Mouse (Mus musculus) adrenal gland, postnatal 36 days (tissue): ENCODE measurements around the gene Usp22. TPM values are rescaled to one million over a fixed set of nuclear protein-coding genes. Genes with fewer than 3 reads are reported as not detected.
A peak's percentile ranks its signal among the peaks of the same experiment; 100 is the strongest.
"Not testable (repeated sequence)": the region's sequence is repeated elsewhere in the genome, so short reads cannot be mapped to it uniquely, and the experiment has no call there.

Experiments
- DNase-seq, 2 experiments: peaks; one replicate each; pipeline ENCODE4 v3.0.0; 2021; ENCODE audit warnings: mixed read lengths in 1 of 2
- total RNA-seq, 2 experiments: library from RNA; stranded (reverse); gene quantifications; 2 replicates each; pipeline ENCODE4 v1.2.3; 2021

Gene Usp22
- total RNA-seq, 2 experiments from 2014 or later: 59.1 to 99.4 TPM

DNA sequence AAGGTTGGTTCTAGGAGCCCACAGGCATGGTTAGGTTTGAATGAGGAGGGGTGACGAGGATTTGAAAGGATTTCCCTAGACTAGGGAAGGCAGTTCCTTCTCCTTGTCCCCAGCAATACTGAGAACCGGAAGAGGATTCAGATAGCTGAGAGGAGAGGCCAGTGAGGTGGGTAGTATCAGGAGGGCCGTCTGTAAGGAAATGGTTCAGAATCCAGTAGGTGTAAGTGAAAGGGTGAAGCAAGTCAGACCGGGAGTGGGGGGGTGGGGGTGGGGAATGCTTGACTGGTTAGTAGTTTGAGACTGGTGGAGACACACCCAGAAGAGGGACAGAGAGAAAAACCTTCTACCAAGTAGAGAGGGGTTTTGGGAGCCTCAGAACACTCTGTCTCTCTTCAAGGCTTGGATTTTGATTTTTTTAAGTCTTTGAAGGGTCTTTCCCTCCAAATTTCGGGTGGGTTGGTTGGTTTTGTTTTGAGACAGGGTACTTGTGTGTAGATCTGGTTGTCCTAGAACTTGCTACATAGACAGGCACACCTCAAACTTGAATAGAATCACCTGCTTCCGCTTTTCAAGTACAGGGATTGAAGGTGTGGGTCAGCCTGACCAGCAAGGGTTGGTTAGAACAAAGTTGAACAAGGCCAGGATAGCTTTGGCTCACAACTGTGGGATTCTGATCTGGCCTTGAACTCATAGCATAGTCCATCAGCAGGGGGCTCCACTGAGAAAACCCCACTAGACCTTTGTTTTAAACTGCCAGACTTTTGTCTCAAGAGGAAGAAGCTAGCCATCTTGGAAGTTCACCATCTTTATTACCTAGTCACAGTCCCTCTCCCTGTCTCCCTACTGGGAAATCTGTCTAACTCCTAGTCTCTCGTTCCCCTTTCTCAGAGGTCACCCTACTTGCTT is 31.0 kb downstream of the Usp22 start:
- peak in 1 of 2 experiments; percentile 29 for DNase-seq

DNA sequence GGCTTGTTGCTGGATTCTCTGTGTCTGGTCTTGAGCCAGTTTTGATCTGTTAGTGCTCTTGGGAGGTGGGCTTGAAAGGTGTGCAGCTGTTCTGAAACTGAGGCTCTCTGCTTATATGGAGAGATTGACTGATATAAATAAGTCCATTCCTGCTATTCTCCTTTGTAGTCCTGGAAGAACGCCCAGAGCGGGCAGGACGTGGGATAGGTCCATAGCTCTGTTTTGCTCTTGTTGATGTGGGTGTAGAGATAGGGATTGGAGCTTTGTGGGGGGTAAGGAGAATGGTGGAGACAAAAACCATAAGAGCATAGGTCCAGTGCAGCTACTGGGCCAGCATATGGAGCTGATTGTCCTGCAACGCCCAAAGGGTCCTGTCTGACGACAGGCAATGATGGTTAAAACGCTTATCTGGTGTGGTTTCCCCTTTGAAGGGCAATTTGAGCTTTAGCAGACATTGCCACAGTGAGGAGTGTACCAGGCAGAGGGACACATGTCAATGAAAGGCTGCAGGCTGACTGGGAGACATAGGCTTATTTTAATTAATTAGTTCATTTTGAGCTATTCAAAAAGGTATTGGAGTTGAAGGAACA is 31.8 kb downstream of the Usp22 start:
- no peak for DNase-seq

DNA sequence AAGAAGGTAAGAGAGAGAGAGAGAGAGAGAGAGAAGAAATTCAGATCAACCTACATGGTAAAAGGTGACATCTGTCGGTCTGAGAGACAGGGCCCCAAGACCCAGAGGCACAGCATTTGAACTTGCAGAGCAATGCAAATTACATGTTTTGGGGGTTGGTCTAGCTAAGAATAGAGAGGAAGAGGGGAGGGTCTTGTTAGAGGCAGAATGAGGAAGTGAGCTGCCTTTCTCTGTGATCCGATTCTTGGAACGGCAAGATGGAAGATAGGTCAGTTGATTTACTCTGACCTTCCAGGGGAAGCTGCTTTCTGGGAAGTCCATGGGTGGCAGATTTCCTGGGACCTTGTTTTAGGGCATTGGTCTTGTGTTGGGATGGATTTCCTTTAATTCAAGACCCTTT is 32.6 kb downstream of the Usp22 start:
- no peak for DNase-seq

DNA sequence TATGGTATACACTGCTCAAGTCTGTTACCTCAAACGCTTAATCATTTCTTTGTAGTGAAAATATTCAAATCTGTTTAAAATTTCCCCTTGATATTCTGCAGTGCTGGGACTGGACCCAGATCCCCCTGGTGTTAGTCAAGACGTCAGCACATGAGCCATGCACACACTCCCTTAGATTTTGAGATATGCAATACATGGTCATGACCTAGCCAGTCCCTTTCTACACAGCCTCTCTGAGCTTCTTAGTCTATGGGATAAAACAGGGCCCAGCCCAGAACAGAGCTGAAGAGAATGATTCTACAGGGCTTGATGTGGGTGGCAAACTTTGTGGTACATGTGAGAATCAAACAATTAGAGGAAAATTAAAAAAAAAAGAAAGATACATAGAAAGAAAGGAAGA is 33.2 kb downstream of the Usp22 start:
- no peak for DNase-seq

DNA sequence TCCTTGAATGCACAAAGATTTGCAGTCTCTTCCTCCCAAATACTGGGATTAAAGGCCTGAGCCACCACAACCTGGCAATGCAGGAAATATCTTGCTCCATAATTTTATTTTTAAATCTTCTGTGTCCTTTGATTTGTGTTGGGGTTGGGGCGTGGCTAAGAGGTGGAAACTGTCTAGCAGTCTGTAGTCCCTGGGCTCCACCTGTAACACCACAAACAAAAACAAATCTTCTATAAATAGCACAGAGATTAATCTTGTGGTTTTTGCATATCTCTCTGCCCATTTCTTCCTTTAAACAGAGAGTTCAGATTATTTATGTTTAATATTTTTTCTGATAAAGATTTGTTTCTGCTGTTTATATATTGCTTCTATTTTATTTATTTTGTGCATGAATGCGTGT is 41.9 kb downstream of the Usp22 start:
- no peak for DNase-seq

DNA sequence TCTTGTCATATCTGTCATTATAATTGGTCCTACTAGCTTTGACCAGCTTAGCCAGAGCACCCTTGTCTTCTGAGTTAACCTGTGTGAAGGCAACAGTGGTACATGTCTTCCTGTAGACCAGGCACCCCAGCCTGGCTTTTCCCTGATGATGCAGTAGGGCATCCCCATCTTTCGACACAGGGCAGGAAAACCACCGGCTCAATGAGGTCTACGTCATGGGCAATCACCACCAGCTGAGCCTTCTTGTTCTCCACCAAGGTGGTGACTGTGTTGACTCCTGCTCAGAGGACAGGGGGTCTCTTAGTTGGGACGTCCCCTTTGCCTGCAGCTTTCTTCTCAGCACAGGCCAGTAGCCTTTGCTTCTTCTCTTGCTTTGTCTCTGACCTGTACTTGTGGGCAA is 44.2 kb downstream of the Usp22 start:
- DNase-seq: not testable (repeated sequence)

DNA sequence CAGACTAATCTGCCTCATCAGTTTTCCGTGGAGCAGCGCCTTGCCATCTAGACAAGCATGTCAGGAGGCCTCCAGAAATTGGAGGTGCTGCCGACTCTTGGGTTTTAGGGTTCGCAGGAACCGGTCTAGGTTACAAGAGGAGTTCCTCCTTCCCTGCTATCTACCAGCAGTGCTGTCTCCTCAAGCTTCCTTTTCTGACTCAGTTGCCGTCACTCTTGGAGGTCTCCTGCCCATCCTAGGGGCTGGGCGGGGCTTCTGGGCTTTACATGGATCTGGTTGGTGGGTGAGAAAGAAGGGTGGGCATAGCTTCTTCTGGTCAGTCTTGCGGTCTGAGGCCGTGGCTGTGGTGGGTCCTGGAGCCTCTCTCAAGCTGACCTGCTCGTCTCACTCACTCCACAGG is 45.5 kb downstream of the Usp22 start:
- DNase-seq: no peak

DNA sequence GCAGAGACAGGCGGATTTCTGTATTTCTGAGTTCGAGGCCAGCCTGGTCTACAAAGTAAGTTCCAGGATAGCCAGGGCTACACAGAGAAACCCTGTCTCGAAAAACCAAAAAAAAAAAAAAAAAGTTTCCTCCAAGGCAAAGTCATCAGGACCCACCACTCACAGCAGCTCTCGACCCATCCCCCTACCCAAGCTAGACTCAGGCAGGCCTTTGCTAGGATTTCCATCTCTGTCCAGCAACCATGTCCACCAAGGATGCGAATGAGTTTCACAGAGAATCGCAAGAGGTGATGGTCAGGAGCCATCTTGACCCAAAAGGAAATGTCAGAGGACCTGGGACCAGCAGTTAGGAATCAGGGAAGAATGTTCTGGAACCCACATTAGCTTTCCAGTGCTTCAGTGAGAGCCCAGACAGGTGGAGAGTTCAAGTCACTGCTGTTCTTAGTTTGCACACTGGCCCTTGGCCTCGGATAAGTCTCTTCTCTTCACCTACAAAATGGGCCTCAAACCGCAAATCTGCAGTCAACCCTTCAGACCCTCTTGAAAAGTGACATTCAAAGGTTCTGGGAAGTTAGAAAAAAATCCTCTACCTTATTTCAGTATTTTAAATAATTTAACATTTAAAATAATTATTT is 47.3 kb downstream of the Usp22 start:
- no peak for DNase-seq

DNA sequence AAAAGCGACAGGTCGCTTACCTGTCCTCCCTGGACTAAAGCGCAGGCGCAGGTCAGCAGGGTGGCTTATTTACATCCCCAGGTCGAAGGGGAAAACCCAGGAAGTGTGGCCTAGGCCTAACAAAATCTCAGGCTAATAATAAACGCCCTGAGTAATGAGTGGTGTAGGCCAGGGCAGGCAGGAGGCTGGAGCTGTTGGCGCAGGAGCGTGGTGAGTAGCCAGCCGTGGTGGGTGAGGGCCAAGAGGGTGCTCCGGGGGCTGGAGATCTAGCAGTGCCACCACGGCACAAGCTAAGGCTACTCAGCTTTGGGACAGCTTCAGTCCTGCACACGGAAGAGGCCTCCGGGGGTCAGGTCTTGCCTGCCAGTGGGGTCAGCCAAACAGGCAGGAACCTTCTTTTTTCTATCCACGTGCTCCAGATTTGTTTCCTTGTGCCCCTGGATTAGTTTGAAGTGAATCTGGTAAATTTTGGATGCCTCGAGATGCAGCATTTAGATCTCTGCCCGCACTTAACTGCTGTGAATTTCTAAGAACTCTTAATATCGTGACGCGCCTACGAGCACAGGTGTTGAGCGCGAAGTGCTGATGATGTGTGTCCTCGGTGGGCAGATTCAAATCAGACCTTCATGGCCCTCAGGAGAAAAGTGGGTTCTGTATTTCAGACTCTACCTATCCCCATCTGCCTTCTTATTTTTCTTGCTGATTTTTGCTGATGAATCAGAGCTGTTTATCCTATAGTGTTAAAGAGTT is 48.1 kb downstream of the Usp22 start, which contains the start of gene Tnfrsf13b:
Tnfrsf13b (plus strand) TSS at position 150 of the 750 bp plus-strand sequence.
- no peak for DNase-seq

DNA sequence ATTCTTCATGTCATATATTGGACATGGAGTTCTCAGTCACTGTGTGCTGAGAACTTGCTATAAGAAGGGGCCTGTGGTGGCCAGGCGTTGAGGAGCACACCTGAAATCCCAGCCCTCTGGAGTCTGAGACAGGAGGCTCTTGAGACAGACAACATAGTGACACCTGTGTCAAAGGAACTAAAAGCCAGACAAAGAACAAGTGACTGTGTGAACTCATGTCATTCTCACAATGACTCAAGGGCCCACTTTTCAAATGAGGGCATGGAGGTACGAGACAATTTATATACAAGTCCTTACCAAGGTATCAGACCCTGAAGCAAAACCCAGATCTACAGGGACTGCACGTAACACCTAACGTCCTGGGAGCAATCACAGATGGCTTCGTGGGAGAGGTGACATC is 48.9 kb downstream of the Usp22 start:
- DNase-seq: no peak

DNA sequence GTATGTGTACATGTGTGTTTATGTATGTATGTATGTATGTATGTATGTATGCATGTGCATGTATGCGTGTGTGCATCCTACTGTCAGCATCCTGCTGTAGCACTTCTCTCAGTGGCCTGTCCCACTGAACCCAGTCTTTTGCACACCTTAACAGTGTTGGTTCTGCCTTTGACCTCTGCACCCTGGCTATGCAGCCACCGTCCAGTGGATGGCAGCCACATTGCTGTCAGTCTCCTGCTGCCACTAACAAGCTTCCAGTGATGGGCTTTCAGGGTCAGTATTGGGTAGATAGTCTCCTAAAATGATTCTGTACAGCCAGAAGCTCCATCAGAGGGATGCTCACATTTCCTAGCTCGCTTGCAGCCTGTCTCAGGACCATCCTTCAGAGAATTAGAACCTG is 51.0 kb downstream of the Usp22 start:
- no peak for DNase-seq

DNA sequence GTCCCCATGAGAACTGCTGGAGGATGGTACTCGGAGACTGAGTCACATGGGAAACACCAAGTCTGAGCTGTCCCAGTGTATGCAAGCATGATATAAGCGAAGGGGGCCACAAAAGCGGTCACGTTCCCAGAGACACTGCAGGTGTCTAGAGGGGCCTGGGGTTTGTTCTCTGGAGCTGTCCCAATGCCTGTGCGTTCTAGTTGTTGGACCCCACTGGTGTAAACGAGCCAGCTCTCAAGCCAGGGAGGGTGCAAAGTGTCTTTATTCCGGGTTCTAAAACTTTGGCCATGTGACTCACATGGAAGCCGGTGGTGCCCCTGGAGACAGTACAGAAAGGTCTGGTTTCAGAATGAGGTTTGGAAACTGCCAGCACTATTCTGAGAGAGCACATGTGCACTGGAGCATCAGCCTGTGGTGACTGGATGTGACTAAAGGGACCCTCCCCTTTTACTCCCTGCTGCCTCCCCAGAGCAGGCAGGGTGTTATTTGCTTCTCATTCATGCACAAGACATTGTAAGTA is 52.0 kb downstream of the Usp22 start:
- DNase-seq: no peak

DNA sequence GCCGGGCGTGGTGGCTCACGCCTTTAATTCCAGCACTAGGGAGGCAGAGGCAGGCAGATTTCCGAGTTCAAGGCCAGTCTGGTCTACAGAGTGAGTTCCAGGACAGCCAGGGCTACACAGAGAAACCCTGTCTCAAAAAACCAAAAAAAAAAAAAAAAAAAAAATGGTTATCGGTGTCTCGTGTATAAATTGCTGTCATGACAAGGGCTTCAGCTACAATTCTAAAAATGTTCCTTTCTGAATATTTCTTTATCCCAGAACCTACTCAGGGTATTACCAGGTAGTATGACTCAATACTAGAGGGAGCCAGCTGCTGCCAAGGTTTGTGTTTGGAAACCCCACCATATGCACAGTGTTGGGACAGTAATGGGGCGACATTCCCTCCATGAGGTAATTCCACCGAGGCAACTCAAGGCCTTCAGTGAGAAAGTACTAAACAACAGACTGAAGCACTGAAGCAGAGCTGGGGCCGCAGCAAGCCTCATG is 52.5 kb downstream of the Usp22 start:
- DNase-seq: no peak

DNA sequence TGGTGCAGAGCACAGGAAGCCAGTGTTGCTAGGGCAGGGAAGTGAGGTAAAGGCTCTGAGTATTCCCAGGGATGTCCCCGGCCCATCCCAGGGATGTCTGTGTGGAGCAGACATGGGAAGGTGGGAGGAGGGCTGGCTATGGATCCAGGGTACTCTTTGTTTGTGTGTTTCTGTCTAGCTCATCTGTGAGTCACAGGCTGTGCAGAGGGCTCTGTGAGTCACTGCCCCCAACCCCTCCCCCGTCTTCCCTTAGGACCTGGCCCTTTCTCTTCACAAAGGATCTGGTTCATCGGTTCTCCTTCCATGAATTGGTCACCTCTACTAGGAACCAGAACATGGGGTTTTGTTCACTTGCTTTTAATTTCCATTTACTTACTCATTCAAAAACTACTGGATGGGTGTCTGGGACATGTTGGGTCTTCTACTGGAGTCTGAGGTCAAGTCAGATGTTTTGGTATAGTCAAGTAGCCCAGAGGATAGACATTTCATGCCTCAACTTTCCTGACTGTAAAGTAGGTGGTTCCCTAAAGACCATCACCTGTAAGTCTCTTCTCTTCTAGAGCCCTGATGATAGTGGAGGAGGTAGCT is 54.8 kb downstream of the Usp22 start:
- peak; percentile 8 to 58 for DNase-seq

DNA sequence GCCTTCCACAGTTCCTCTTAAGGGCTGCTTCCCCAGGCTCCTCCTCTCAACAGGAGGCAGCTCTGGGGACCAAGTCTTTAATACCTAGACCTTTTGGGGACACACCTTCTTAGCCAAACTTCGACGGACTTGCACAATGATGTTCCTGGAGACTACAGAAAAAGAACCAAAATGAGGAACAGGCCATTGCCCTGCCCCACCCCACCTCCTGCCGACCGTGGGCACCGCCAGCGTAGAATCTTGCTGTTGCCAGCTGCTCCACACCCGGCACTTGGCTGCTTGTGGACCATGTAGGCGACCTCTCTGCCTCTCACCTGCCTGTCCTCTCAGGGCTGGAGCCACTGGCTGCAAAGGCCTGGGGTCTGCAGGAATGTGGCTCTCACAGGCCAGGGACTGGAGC is 58.6 kb downstream of the Usp22 start:
- peak in 1 of 2 experiments; percentile 11 for DNase-seq

DNA sequence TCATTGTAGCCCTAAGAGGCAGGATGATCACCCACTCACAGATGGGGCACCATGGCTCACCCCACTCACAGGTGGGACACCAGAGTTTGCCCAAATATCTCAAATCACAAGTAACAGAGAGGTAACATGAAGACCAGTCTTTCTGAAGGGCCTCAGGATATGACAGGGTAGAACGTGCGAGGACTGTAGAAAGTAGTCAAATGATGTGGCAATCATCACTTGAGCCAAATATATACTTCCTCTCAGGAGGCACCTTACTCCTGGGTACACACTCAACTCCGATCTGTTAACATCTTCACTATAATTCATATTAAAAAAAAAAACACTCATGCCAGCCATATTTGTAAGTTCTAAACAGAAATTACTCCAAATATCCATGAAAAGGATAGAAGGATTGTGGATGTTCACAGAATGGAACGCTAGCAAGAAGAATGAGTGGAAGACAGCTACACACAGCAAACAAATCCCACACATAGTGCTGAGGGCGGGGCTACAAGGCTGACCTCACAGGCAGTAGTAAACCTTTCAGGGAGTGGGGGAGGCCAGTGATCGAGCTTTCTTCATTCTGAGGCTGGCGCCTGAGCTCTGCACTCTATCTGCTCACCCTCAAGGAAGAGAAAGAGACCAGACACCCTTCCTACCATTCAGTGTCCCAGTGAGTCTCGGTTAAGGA is 62.4 kb downstream of the Usp22 start:
- no peak for DNase-seq

DNA sequence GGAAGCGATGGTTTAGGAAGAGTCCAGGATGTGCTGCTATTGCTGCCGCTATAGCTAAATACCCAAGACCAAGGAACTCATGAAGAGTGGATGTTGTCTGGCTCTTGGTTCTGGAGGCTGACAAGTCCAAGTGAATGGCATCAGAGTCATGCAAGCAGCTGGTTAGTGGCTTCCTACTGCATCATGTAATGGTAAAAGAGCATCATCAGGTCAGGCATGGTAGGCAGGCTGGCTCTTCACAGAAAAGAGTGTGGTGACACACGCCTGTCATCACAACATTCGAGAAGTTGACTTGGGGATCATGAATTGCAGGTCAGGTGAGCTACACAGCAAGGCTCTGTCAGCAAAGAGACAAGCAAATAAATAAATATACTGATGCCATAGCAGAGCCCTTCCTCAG is 63.4 kb downstream of the Usp22 start:
- DNase-seq: no peak

DNA sequence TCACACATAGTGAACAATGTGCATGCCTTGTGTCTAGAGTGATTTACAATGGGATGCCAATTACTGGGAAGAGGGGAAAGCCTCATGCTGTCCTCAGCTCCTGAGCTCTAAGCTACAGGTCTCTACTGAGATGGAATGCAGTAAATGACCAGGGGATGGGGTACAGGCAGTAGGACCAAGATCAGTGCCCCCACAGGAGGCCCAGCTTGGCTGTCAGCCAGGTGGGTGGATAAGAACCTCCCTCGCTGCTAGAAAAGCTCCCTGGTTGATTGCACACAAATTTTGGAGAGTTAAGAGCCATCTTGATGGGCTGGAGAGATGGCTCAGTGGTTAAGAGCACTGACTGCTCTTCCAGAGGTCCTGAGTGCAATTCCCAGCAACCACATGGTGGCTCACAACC is 63.9 kb downstream of the Usp22 start:
- no peak for DNase-seq

DNA sequence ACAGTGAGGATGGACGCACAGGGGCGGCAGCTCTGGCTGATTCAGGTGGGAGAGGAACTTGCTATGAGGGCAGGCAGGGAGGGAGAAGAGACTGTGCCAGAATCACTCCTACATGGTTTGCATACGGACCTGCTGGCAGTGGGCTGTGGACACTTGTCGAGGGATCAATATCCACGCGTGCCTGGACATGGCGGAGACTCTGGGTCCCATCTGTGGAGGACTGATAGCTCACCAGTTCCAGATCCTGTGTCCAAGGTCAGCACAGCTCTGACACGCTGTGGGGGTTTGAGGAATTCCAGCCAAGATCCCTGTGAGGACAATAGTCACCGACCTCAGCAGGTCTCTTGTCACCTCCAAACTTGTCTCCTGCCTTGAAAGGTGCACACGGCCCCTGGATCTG is 64.7 kb downstream of the Usp22 start:
- no peak for DNase-seq

DNA sequence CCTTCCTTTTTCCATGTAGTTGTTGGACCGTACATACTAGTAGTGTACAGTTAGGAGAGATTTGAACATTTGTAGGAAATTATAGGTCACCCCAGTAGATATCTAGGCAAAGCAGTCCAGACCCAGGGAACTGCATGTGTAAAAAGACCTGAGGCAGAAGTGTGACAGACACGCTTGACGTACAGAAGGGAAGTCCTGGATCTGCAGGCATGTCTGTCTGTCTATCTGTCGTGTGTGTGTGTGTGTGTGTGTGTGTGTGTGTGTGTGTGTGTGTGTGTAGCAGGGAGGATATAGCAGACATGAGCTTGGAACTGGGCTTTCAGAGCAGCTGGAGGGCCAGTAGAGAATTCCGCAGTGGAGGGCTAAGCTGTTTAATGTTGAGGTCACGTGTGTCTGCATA is 65.1 kb downstream of the Usp22 start:
- no peak for DNase-seq

DNA sequence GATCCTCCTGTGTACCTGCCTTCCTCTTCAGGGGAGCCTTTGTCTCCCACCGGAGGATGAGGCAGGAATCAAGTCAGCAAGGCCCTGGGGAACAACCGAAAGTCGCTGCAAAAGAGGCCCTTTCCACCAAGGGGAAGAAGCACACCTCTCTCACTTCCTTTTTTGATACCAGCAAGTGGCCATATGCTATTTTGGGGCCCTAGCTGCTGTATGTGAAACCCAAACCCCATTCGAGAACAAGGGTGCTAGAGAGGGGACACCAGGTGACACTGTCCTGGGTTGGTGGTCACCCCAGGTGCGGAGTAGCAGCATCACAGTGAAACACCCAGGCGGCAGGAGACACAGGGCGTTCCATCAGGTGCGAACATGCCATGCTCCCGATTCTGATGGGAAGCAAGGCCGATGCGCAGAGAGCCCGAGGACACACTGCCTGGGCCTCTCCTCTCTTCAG is 65.9 kb downstream of the Usp22 start:
- DNase-seq: no peak
